Comparison of ENCODE assay signal across 8 mouse cellular contexts in genomic region chr19:8920073-8920736, GRCm38 (mm10). TPM values are rescaled to one million over a fixed set of nuclear protein-coding genes. Genes with fewer than 3 reads are reported as not detected.
DNase-seq lines count a peak whose midpoint lies in the region; ATAC-seq lines count a peak whose summit lies in the region.

Gene B3gat3 (plus strand): TSS chr19:8920374.

- DNase-seq in adrenal gland, adult 2 months: peak; percentile 98
- peak; percentile 97 for DNase-seq in embryo, embryonic 11 days
- peak; percentile 95 for DNase-seq in gastrocnemius, postnatal 25 days
- DNase-seq in left cerebral cortex, adult 9 months (ENCODE audit: low spot score in 2 of 2): peak; percentile 85 to 95
- peak; percentile 93 to 97 for DNase-seq in right cerebral cortex, adult 2 months (ENCODE audit: low spot score in 2 of 2)
- DNase-seq in urinary bladder, postnatal 10 days (ENCODE audit: low spot score): peak; percentile 82

- peak; percentile 57 for ATAC-seq in inflammation-experienced regulatory T-cells, adult 6 months

- peaks cover 38% of the 10 kb centered on the region for H3K4me1 ChIP-seq in megakaryocyte, embryonic 14.5 days

- H3K9me3 ChIP-seq in megakaryocyte, embryonic 14.5 days: no peaks in the 10 kb centered on the region

- H3K36me3 ChIP-seq in megakaryocyte, embryonic 14.5 days (replicated peaks; ENCODE audit: low read length): peaks cover 43% of the 10 kb centered on the region

- H3K27me3 ChIP-seq in megakaryocyte, embryonic 14.5 days (replicated peaks): no peaks in the 10 kb centered on the region

- peak within 1 kb of the TSS; percentile 97 for H3K4me3 ChIP-seq in megakaryocyte, embryonic 14.5 days (replicated peaks)

RNA-seq across cellular contexts. Expression of gene B3gat3, which starts in this region (rescaled TPM):
- 10 to 100 TPM; 57.0 to 70.5 TPM for total RNA-seq in adrenal gland, adult 2 months (2021)
- 147 and 159 TPM in 2 replicates for polyA plus RNA-seq in adrenal gland, adult 2 months (2012; rRNA removed)
- total RNA-seq in gastrocnemius, postnatal 25 days (2021): 10 to 100 TPM; 27.2 to 28.3 TPM
- polyA plus RNA-seq in inflammation-experienced regulatory T-cells, adult 6 months (2017; shearing (Covaris generic)): 10 to 100 TPM; 11.3 to 26.1 (median 20.0) TPM
- polyA plus RNA-seq in megakaryocyte, embryonic 14.5 days (2012; ENCODE audit: insufficient read depth, low replicate concordance): 135 and 141 TPM in 2 replicates

Comparison
In these comparisons a context has a peak if more than half of its experiments do, and no peak if none do; other contexts are left out.
1. Peak in every context shown above with its lines: DNase-seq, ATAC-seq and H3K4me3 ChIP-seq.